Mouse (Mus musculus): Measurements from ENCODE around the gene Iqcj. TPM values are rescaled to one million over a fixed set of nuclear protein-coding genes. Genes with fewer than 3 reads are reported as not detected.
A peak's percentile ranks its signal among the peaks of the same experiment; 100 is the strongest.

Gene Iqcj
- polyA plus RNA-seq, 1 experiment from 2014 or later: 0.16 TPM

DNA sequence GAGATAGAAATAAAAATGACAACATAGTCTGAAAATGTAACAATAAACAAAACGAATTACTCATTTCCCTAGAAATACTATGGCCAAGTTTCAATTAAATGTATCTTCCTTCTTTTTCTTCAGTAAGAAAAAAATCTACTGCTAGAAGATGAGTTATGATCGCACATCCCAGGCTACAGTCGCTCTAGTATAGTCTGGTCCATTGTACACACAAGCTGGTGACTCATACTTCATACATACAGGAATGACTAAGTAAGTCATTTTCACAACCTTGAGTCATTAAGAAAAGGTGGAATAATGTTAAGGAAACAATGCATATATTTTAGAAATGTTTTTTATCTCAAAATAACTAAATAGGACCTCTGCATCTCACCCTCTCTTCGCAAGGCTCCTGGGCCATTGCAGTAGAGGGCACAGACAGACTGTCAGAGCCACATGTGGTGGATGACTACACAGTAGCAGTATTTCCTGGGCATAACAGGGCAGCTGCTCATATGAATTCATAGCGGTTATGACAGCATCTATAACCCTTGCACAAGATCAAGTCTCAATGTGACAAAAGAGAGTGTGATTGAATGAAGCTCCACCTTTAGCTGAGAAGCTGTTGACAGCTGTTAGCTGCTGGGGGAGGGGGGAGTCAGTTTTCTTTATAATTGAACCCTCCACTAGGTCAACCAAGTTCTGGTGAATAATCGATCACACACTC is 70.1 kb downstream of the Iqcj start:
- WGBS: 93% methylated on average over 6 of the region's 6 CpGs
- DNase-seq (ENCODE audit: low spot score) (no peak), ATAC-seq (ENCODE audit: insufficient number of reproducible peaks, low FRiP score, low TSS enrichment, low read depth) (no peak)
- no peaks in the 10 kb centered on the region for H3K36me3 ChIP-seq (ENCODE audit: control insufficient read depth, insufficient read depth, low read length)
- no peaks in the 10 kb centered on the region for H3K4me1 ChIP-seq (ENCODE audit: control insufficient read depth, insufficient read depth, low read length)
- no peak overlapping the region for H3K27ac ChIP-seq (replicated peaks; ENCODE audit: low read depth, low read length)
- H3K9me3 ChIP-seq (ENCODE audit: control insufficient read depth, low read length): no peaks in the 10 kb centered on the region
- no peak overlapping the region for H3K4me3 ChIP-seq (ENCODE audit: low read depth, low read length)
- no peak overlapping the region for H3K9ac ChIP-seq (ENCODE audit: low read length)
- H3K27me3 ChIP-seq (ENCODE audit: control insufficient read depth, insufficient read depth, low read length): no peaks in the 10 kb centered on the region
- no peak overlapping the region for H3K4me2 ChIP-seq (ENCODE audit: low read depth, severe bottlenecking)

- Histone ChIP-seq H3K4me2 (ENCODE audit: low read depth, severe bottlenecking) (no peak overlapping the region), H3K36me3 (ENCODE audit: control insufficient read depth, insufficient read depth, low read length) (no peaks in the 10 kb centered on the region), H3K4me1 (ENCODE audit: control insufficient read depth, insufficient read depth, low read length) (no peaks in the 10 kb centered on the region), H3K9me3 (ENCODE audit: control insufficient read depth, low read length) (no peaks in the 10 kb centered on the region), H3K27ac (replicated peaks; ENCODE audit: low read depth, low read length) (no peak overlapping the region), H3K4me3 (ENCODE audit: low read depth, low read length) (no peak overlapping the region), H3K27me3 (ENCODE audit: control insufficient read depth, insufficient read depth, low read length) (no peaks in the 10 kb centered on the region), H3K9ac (ENCODE audit: low read length) (no peak overlapping the region)
- no peak for DNase-seq (ENCODE audit: low spot score)
- no peak for ATAC-seq (ENCODE audit: insufficient number of reproducible peaks, low FRiP score, low TSS enrichment, low read depth)
- WGBS: 94% methylated on average over 2 of the region's 2 CpGs
Measured at GRCm38 (mm10) chr3:67974340-67974998, 82.4 kb downstream of the Iqcj start.

GRCm38 (mm10) chr3:67980006-67980405 is 88.0 kb downstream of the Iqcj start:
- H3K27me3 ChIP-seq (ENCODE audit: control insufficient read depth, insufficient read depth, low read length): no peaks in the 10 kb centered on the region
- no peaks in the 10 kb centered on the region for H3K36me3 ChIP-seq (ENCODE audit: control insufficient read depth, insufficient read depth, low read length)
- H3K4me3 ChIP-seq (ENCODE audit: low read depth, low read length): no peak overlapping the region
- no peak for DNase-seq (ENCODE audit: low spot score)
- H3K9me3 ChIP-seq (ENCODE audit: control insufficient read depth, low read length): no peaks in the 10 kb centered on the region
- ATAC-seq (ENCODE audit: insufficient number of reproducible peaks, low FRiP score, low TSS enrichment, low read depth): no peak
- H3K27ac ChIP-seq (replicated peaks; ENCODE audit: low read depth, low read length): no peak overlapping the region
- H3K4me2 ChIP-seq (ENCODE audit: low read depth, severe bottlenecking): no peak overlapping the region
- 75% methylated on average over 1 of the region's 1 CpGs for WGBS
- no peaks in the 10 kb centered on the region for H3K4me1 ChIP-seq (ENCODE audit: control insufficient read depth, insufficient read depth, low read length)
- no peak overlapping the region for H3K9ac ChIP-seq (ENCODE audit: low read length)

GRCm38 (mm10) chr3:67983329-67983728 is 91.3 kb downstream of the Iqcj start:
- H3K27me3 ChIP-seq (ENCODE audit: control insufficient read depth, insufficient read depth, low read length): no peaks in the 10 kb centered on the region
- H3K4me3 ChIP-seq (ENCODE audit: low read depth, low read length): no peak overlapping the region
- H3K4me2 ChIP-seq (ENCODE audit: low read depth, severe bottlenecking): no peak overlapping the region
- no peak for ATAC-seq (ENCODE audit: insufficient number of reproducible peaks, low FRiP score, low TSS enrichment, low read depth)
- WGBS: 41% methylated on average over 12 of the region's 12 CpGs
- H3K4me1 ChIP-seq (ENCODE audit: control insufficient read depth, insufficient read depth, low read length): no peaks in the 10 kb centered on the region
- no peaks in the 10 kb centered on the region for H3K36me3 ChIP-seq (ENCODE audit: control insufficient read depth, insufficient read depth, low read length)
- no peak overlapping the region for H3K9ac ChIP-seq (ENCODE audit: low read length)
- no peak overlapping the region for H3K27ac ChIP-seq (replicated peaks; ENCODE audit: low read depth, low read length)
- DNase-seq (ENCODE audit: low spot score): peak; percentile 24
- H3K9me3 ChIP-seq (ENCODE audit: control insufficient read depth, low read length): no peaks in the 10 kb centered on the region

DNA sequence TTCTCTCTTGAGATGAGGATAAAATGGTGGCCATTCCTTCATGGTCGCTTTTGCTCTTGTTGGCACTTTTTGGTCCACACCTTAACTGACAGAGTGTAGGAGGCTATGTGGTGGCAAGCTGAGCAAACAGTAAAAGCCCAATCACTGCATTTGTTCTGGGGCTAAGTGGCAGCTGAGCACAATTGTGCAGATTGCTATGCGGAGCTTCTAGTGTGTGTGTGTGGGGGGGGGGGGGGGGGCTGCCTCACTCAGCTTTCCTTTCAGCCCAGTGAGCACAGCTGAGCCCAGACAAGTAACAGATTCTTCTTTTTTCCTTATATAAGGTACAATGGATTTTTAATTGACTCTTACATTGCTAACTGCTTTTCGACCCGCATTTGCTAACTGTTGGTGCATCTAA is 110.4 kb downstream of the Iqcj start:
- Histone ChIP-seq H3K4me3 (ENCODE audit: low read depth, low read length) (no peak overlapping the region), H3K36me3 (ENCODE audit: control insufficient read depth, insufficient read depth, low read length) (no peaks in the 10 kb centered on the region), H3K4me1 (ENCODE audit: control insufficient read depth, insufficient read depth, low read length) (no peaks in the 10 kb centered on the region), H3K9ac (ENCODE audit: low read length) (no peak overlapping the region), H3K27me3 (ENCODE audit: control insufficient read depth, insufficient read depth, low read length) (no peaks in the 10 kb centered on the region), H3K9me3 (ENCODE audit: control insufficient read depth, low read length) (no peaks in the 10 kb centered on the region), H3K4me2 (ENCODE audit: low read depth, severe bottlenecking) (no peak overlapping the region), H3K27ac (replicated peaks; ENCODE audit: low read depth, low read length) (no peak overlapping the region)
- ATAC-seq (ENCODE audit: insufficient number of reproducible peaks, low FRiP score, low TSS enrichment, low read depth) (no peak), DNase-seq (ENCODE audit: low spot score) (no peak)
- 83% methylated on average over 4 of the region's 4 CpGs for WGBS

GRCm38 (mm10) chr3:68012342-68012741 is 120.3 kb downstream of the Iqcj start:
- no peak overlapping the region for H3K4me2 ChIP-seq (ENCODE audit: low read depth, severe bottlenecking)
- no peak overlapping the region for H3K27ac ChIP-seq (replicated peaks; ENCODE audit: low read depth, low read length)
- no peak for ATAC-seq (ENCODE audit: insufficient number of reproducible peaks, low FRiP score, low TSS enrichment, low read depth)
- no peaks in the 10 kb centered on the region for H3K9me3 ChIP-seq (ENCODE audit: control insufficient read depth, low read length)
- no peak for DNase-seq (ENCODE audit: low spot score)
- no peak overlapping the region for H3K4me3 ChIP-seq (ENCODE audit: low read depth, low read length)
- H3K9ac ChIP-seq (ENCODE audit: low read length): no peak overlapping the region
- H3K27me3 ChIP-seq (ENCODE audit: control insufficient read depth, insufficient read depth, low read length): no peaks in the 10 kb centered on the region
- no peaks in the 10 kb centered on the region for H3K36me3 ChIP-seq (ENCODE audit: control insufficient read depth, insufficient read depth, low read length)
- no peaks in the 10 kb centered on the region for H3K4me1 ChIP-seq (ENCODE audit: control insufficient read depth, insufficient read depth, low read length)

DNA sequence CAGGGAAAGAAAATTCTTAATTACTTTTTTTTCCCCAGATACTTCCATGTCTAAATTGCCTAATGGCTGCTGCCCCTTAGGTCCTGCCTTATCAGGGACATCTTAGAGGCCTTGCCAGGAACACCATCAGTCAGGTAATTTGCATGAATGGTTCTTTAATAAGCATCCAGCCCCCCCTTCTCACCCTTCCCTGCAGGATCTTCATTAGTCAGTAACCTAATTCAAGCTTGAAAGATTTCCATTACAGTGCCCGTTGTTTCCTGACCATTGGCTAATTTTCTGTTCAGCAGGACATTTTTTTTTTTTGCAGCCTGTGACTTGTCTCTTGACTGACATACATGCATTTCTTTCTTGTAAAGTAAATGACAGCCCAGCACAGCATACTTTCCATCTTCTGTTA is 123.8 kb downstream of the Iqcj start:
- DNase-seq (ENCODE audit: low spot score) (no peak), ATAC-seq (ENCODE audit: insufficient number of reproducible peaks, low FRiP score, low TSS enrichment, low read depth) (no peak)
- no peaks in the 10 kb centered on the region for H3K9me3 ChIP-seq (ENCODE audit: control insufficient read depth, low read length)
- H3K9ac ChIP-seq (ENCODE audit: low read length): no peak overlapping the region
- no peaks in the 10 kb centered on the region for H3K4me1 ChIP-seq (ENCODE audit: control insufficient read depth, insufficient read depth, low read length)
- WGBS: 57% methylated on average over 1 of the region's 1 CpGs
- no peak overlapping the region for H3K27ac ChIP-seq (replicated peaks; ENCODE audit: low read depth, low read length)
- no peaks in the 10 kb centered on the region for H3K36me3 ChIP-seq (ENCODE audit: control insufficient read depth, insufficient read depth, low read length)
- no peak overlapping the region for H3K4me3 ChIP-seq (ENCODE audit: low read depth, low read length)
- H3K4me2 ChIP-seq (ENCODE audit: low read depth, severe bottlenecking): no peak overlapping the region
- H3K27me3 ChIP-seq (ENCODE audit: control insufficient read depth, insufficient read depth, low read length): no peaks in the 10 kb centered on the region

- DNase-seq (ENCODE audit: low spot score) (no peak), ATAC-seq (ENCODE audit: insufficient number of reproducible peaks, low FRiP score, low TSS enrichment, low read depth) (no peak)
- no peaks in the 10 kb centered on the region for H3K4me1 ChIP-seq (ENCODE audit: control insufficient read depth, insufficient read depth, low read length)
- H3K9ac ChIP-seq (ENCODE audit: low read length): no peak overlapping the region
- H3K9me3 ChIP-seq (ENCODE audit: control insufficient read depth, low read length): no peaks in the 10 kb centered on the region
- H3K4me3 ChIP-seq (ENCODE audit: low read depth, low read length): no peak overlapping the region
- 76% methylated on average over 4 of the region's 4 CpGs for WGBS
- H3K36me3 ChIP-seq (ENCODE audit: control insufficient read depth, insufficient read depth, low read length): no peaks in the 10 kb centered on the region
- no peak overlapping the region for H3K4me2 ChIP-seq (ENCODE audit: low read depth, severe bottlenecking)
- no peak overlapping the region for H3K27ac ChIP-seq (replicated peaks; ENCODE audit: low read depth, low read length)
- no peaks in the 10 kb centered on the region for H3K27me3 ChIP-seq (ENCODE audit: control insufficient read depth, insufficient read depth, low read length)
Measured at GRCm38 (mm10) chr3:68019401-68019800, 127.4 kb downstream of the Iqcj start.

DNA sequence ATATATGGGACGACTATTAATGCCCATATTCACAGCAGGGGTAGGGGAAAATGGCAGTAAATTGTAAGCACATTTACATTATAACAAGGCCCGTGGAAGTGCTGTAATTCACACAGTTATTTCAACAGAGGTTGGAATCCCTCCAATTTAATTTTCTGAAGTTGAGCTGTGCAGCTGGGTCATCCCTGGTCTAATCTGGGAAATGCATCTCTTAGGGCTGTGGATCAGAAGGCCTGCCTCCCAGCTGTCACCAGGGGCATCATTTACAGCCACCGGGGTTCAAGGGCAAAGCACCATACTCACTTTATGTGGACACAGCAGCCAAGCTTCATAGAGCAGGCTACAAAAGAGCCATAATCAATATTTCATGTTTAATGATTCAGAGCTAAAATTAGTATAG is 144.1 kb downstream of the Iqcj start:
- Histone ChIP-seq H3K4me3 (ENCODE audit: low read depth, low read length) (no peak overlapping the region), H3K9ac (ENCODE audit: low read length) (no peak overlapping the region), H3K9me3 (ENCODE audit: control insufficient read depth, low read length) (no peaks in the 10 kb centered on the region), H3K36me3 (ENCODE audit: control insufficient read depth, insufficient read depth, low read length) (no peaks in the 10 kb centered on the region), H3K27me3 (ENCODE audit: control insufficient read depth, insufficient read depth, low read length) (no peaks in the 10 kb centered on the region), H3K4me1 (ENCODE audit: control insufficient read depth, insufficient read depth, low read length) (no peaks in the 10 kb centered on the region), H3K27ac (replicated peaks; ENCODE audit: low read depth, low read length) (no peak overlapping the region), H3K4me2 (ENCODE audit: low read depth, severe bottlenecking) (no peak overlapping the region)
- 51% methylated on average over 3 of the region's 3 CpGs for WGBS
- DNase-seq (ENCODE audit: low spot score) (no peak), ATAC-seq (ENCODE audit: insufficient number of reproducible peaks, low FRiP score, low TSS enrichment, low read depth) (no peak)
